Mouse (Mus musculus): ENCODE measurements around the gene Gm21818.
"Not testable (repeated sequence)": the region's sequence is repeated elsewhere in the genome, so short reads cannot be mapped to it uniquely, and the experiment has no call there.

DNA sequence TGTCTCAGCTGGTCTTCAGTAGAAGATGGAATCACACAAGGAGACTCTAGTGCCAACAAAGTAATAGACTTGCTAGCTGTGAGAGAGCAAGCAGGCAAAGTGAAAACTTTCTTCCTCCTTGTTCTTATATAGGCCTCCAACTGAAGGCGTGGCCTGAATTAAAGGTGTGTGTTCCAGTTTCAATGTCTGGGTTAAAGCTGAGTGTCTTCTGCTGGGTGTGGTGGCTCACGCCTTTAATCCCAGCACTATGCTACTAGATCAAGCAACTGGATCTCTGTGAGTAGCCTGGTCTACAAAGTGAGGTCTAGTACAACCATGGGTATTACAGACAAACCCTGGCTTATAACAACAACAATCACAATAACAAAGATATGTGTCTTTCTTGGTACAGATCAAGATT, 43.6 kb downstream of the Gm21818 start, which contains the start of gene Gm21762:
- TF ChIP-seq CTCF (conservative IDR thresholded peaks at IDR 0.05; ENCODE audit: insufficient read depth, insufficient read length, low read depth, low read length); POLR2A (IDR thresholded peaks at IDR 0.05; ENCODE audit: low read depth, low read length): not testable (repeated sequence)

Data from kidney, adult 2 months (tissue).